Mouse (Mus musculus) embryo, embryonic 9.5 days (tissue): ENCODE measurements around the gene Rnf19b.

ENCODE experiments used
- DNase-seq: peaks from one replicate; pipeline ENCODE4 v3.0.0-alpha.2; 2017; ENCODE audit errors: extremely low spot score

Rnf19b gene

DNA sequence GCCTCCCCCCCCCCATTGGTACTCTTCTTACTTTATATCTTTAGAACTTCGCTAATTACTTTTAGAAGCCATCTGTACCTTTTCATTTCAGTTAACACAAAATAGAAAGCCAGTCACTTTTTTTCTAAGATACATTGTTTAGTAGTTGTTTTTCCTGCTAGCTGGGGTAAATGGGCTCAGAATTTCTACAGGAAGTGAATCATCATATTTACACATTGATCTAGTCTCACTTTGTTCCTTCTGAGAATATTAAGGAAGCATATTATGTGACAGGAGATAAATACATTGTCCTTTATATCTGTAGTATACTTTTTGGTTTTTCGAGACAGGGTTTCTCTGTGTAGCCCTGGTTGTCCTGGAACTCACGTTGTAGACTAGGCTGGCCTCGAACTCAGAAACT, 10.8 kb downstream of the Rnf19b start:
- DNase-seq: no peak

DNA sequence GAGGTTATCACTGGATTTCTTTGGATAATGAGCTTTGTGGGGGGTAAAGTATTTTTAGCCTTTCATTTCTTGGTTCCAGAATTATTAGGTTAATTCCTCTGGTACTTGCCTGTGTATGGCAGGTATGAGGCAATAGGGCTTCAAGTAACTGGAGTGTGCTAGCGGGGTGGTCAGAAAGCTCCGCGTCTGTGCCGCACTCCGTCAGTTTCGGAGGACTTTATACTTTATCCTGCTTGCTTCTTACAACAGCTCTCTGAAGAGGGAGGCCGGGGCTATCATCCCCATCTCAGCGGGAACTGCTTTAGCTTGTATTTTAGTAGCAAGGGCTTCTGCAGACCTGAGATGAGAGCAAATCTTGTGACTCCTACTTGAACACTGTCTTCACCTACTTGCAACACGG, 21.1 kb downstream of the Rnf19b start:
- no peak for DNase-seq

- DNase-seq: no peak
Measured at GRCm38 (mm10) chr4:129081041-129081440, 23.0 kb downstream of the Rnf19b start.

- DNase-seq: no peak
Measured at GRCm38 (mm10) chr4:129081512-129081911, 23.4 kb downstream of the Rnf19b start.

DNA sequence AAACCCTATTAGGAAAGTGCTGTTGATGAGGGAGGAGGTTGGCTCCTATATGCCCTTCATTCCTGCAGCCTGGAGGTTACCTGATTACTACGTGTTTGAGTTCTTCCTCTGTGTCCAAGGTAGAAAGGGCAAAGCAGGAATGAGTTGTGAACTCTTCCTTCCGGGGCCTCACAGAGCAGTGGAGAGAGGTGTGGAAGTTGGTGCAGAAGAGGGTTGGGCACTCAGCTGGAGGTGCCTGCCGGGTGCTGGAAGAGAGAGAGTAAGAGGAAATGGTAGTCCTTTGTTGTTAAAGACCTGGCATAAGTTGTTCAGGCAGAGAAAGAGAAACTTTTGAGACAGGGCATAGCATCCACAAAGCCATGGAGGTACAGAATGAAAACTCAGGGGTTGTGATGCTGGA, 23.9 kb downstream of the Rnf19b start:
- DNase-seq: no peak

GRCm38 (mm10) chr4:129082379-129083115, 24.5 kb downstream of the Rnf19b start:
- peak; percentile 69 for DNase-seq

DNA sequence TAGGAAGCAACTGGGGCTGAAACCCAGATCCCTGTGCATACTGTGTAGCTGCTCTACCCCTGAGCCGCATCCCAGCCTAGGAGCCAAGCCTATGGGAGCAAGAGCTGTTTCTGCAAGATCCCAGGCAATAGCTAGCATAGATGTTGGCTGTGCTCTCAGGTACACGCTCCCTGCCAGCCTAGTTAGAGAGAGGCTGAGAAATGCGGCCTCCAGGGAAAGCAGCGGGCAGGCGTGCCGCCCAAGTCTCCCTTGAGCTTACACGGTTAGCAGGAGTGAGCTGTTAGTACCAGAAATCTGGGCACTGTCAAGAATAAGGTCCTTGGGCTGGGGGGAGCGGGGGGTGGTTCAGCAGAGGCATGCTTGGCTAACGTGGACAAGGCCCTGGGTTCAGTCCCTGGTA, 26.8 kb downstream of the Rnf19b start:
- DNase-seq: no peak

GRCm38 (mm10) chr4:129086078-129086477, 28.0 kb downstream of the Rnf19b start:
- peak; percentile 61 for DNase-seq

DNA sequence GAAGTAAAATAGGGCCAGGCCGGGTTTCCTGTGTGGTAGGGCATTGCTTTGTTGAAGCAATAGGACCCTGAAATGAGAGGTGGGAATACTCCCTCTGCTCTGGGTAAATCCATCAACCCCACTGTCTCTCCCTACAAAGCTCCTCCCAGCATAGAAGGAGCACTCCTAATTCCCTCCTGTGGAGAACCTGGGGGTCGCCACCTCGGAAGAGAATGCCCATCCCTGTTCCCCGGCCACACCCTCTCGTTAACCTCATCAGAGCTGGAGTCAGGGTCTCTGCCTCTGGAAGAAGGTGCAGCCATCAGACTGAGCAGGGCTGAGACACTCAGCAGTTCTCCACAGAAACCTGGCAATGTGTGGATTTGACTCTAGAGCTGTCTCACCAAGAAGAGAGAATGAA, 29.8 kb downstream of the Rnf19b start:
- no peak for DNase-seq

DNA sequence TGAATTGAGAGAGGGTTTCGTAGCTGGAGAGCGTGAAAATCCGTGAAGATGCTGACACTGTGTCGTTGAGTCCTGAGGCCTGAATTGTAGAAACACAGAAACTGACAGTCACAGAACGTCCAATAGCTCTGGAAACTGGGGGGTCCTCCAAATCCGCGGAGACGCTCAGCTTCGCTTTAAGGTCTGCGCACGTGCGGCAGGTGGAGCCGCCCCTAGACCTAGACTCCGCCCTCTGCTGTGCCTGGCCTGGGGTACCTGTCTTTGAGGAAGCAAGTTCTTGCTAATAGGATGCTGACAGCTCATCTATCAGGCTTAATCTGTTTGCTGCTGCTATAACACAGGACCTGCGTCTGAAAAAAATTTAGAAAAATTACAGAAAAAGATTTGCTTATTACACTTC, 37.2 kb downstream of the Rnf19b start:
- no peak for DNase-seq

DNA sequence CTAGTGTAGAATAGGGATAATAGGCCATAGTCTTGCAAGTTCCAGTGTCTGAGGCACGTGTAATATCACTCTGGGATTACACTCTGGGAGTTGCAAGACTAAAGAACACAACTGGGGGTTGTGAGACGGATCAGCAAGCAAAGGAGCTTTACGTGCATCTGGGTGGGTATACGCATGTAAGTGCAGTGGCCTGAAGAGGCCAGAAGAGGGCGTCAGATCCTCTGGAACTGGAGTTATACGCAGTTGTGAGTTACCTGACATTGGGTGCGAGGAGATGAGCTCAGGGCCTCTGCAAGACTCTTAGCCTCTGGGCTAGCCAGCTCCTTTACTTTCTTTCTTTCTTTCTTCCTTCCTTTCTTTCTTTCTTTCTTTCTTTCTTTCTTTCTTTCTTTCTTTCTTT, 38.9 kb downstream of the Rnf19b start:
- no peak for DNase-seq

DNA sequence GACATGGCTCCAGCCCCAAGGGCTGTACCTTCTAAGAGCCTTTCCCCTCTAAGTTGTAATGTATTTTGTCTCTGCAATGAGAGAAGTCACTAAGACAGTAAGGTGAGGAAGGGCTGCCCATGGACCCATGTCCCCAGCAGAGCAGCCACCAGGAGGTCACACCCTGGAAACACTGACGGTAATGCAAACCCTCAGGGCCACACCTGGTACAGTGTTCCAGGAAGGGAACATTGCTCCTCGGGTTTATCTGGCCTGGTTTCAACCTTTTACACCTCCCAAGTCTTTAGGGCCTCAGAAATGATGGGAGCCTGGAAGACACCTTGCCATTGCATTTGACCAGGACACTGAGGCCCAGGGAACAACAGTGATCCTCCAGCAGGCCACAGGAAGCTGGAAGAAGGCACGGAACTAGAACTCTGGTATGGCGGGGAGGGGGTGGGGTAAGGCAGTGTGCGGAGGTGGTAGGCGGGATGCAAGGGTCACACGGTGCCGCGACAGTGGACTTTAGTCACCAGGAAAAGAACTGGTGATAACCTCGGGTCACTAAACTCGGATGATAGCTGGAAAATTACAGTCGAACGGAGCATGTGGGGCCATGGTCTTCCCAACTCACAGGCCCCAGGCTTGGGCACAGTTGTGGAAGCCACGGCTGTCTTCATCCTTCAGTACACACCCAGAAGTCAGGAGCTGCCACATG, 44.2 kb downstream of the Rnf19b start:
- no peak for DNase-seq

GRCm38 (mm10) chr4:129105356-129105755, 47.3 kb downstream of the Rnf19b start, which contains the start of gene Tmem54:
Tmem54 (plus strand) TSS chr4:129105548.
- peak; percentile 28 for DNase-seq

- DNase-seq: no peak
Measured at GRCm38 (mm10) chr4:129106073-129106472, 48.0 kb downstream of the Rnf19b start.

GRCm38 (mm10) chr4:129107348-129107899, 49.4 kb downstream of the Rnf19b start:
- DNase-seq: no peak

DNA sequence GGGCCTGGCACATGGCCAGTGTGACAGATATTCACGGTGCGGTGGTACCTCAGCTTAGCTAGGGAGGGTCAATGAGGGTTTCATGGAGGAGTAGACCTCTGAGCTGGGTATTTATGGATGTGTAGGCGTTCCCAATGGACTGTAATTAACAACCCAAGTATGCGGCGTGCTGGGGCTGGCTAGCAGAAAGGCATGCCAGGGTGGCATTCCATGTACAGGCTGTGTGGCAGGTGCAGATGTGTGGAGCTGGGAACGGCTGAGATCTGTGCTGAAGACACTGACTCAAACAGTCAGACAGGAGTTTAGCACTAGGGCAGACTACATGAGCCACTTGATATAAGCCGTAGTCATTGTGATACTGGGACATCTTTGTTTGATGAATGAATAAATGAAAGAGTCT, 50.6 kb downstream of the Rnf19b start:
- no peak for DNase-seq

DNA sequence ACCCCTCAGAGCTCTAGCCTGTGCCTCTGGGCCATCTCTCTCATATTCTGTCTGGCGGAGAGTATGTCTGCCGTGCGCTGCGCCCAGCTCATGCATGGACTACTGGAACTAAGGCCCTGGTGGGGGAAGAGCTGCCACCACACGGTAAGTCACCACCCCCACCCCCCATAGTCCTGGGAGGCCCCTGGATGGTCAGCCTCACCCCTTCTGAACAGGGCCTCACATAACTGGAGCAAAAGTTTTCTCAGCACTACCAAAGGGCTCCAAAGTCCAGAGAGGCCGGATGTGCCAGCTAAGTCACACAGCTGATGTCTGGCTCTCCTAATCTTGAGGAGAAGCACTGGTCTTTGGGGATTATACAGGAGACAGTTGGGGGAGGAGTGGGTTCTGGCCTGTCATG, 52.7 kb downstream of the Rnf19b start:
- no peak for DNase-seq

GRCm38 (mm10) chr4:129111350-129111749, 53.3 kb downstream of the Rnf19b start:
- DNase-seq: no peak

- DNase-seq: no peak
Measured at GRCm38 (mm10) chr4:129112231-129112630, 54.2 kb downstream of the Rnf19b start.

DNA sequence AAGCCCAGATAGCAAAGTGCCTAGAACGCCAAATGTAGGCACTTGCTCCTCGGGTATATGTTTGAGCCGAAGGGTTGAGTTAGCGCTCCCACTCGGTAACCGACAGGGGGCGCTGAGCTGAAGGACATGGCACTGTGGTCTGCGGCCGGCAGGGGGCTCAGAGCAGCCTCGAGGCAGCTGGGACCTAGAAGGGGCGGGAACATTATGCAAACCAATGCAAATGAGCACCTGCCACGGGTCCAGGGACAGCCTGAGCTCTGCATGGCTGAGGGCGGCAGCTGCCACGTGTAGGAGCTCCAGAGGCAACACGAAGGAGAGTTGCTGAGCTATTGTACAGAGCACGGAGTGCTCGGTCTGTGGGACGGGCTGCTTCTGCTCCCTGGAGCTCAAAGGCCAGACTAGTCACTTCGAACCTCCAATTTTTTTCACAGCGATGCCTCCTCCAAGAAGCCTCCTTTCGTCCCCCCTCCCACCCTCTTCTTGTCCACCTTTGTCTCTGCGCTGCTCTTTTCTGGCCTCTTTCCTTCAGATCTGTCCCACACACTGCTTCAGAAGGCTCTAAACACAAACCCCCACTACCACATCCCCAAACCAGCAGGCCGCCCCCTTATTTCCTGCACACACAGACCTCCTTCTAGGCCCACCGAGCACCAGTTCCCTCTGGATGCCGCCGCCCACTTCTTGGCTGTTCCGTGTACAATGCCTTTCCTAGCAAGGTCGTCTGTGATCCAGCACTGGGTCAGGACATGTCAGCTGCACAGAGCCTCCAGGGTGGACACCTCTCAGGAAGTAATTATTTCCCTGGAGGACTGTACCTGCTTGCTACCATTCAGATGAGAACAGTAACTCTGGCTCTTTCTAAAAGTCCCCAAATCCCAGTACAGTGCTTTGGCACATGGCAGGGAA, 55.3 kb downstream of the Rnf19b start:
- DNase-seq: peak; percentile 78

DNA sequence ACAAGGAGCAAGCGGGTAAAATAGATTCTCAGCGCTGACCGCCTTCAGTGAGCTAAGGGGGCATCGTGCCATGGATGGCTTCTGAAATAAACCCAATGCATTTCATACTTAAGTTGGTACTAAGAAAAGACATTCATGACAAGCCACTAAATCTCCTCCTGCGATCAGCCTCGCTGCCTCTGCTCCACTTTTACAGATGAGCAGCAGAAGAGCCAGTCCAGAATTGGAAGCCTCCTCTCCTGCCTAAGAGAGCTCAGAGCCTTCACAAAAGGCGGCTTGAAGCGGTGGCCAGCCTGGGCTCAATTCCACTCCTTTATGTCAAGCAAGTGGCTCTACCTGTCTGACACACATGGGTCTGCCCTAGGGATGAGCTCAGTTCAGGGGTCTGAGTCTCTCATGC, 58.6 kb downstream of the Rnf19b start:
- no peak for DNase-seq
